Mouse (Mus musculus) bone marrow, adult 2 months (tissue): Measurements from ENCODE around the gene Notum.

Source experiments
- CTCF ChIP-seq: fragments of 200-500 bp; IDR thresholded peaks from 2 replicates; pipeline ENCODE4 v1.5.1; 2011; ENCODE audit warnings: low read length, control low read depth; ENCODE audit not compliant: control insufficient read depth, insufficient read depth
- POLR2A ChIP-seq: fragments of 200-500 bp; IDR thresholded peaks from 2 replicates; pipeline ENCODE4 v1.6.1; 2011; ENCODE audit warnings: low read depth, mild to moderate bottlenecking, control low read depth, low read length, borderline replicate concordance; ENCODE audit not compliant: control insufficient read depth

- no peak for TF ChIP-seq CTCF
- peak; percentile 88; the same call in 1 of the 2 replicates for TF ChIP-seq POLR2A
Observed at GRCm38 (mm10) chr11:120624680-120625111, 36.3 kb downstream of the Notum start.
